8 mouse cellular contexts compared by ENCODE assay signal in the genomic region with DNA sequence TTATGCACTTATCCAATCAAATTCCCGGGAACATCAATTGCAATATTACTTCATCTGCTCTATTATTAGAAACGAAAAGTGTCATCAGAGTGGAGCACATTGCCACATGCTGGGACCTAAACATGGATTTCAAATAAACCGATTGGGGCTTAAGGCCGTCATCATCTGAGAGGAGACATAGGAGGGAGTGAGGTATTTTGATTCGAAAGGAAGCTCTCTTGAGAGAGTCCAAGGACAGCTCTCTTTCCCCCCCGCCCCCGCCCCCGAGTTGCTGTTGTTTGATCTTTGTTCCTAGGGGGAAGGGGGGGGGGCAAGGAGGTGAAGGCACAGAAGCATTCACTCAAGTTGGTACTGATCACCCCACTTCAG. TPM values are rescaled to one million over a fixed set of nuclear protein-coding genes. Genes with fewer than 3 reads are reported as not detected.
DNase-seq lines count a peak whose midpoint lies in the region; ATAC-seq lines count a peak whose summit lies in the region.

No protein-coding gene starts in this region.

- no peak overlapping the region for H3K9ac ChIP-seq in kidney, embryonic 16.5 days (replicated peaks; ENCODE audit: low read length)
- peak overlapping the region; percentile 73 for H3K9ac ChIP-seq in embryonic facial prominence, embryonic 14.5 days (ENCODE audit: low read depth, low read length)
- H3K9ac ChIP-seq in intestine, embryonic 16.5 days (ENCODE audit: low read depth, low read length), result peak overlapping the region; percentile 71; the same call in 1 of the 2 replicates
- H3K9ac ChIP-seq in neural tube, embryonic 11.5 days (ENCODE audit: low read length), result peak overlapping the region; percentile 64

- peak overlapping the region; percentile 69 for H3K4me3 ChIP-seq in kidney, embryonic 16.5 days (ENCODE audit: low read length)
- peak overlapping the region; percentile 68 for H3K4me3 ChIP-seq in embryonic facial prominence, embryonic 14.5 days (ENCODE audit: low read depth, low read length)
- H3K4me3 ChIP-seq in intestine, embryonic 16.5 days (ENCODE audit: low read length), result peak overlapping the region; percentile 71
- H3K4me3 ChIP-seq in neural tube, embryonic 11.5 days (ENCODE audit: low read depth, low read length), result peak overlapping the region; percentile 58

- DNase-seq in kidney, adult 8-10 months, result no peak
- no peak for DNase-seq in embryonic facial prominence, embryonic 14.5 days (ENCODE audit: low spot score)
- no peak for DNase-seq in neural tube, embryonic 11.5 days (ENCODE audit: low spot score)
- DNase-seq in thymus, postnatal 25 days, result no peak
- no peak for DNase-seq in yolk sac, embryonic 10.5 days (ENCODE audit: low spot score)
- DNase-seq in ovary, postnatal 36 days (ENCODE audit: low spot score), result no peak

- peak overlapping the region; percentile 71 for H3K27ac ChIP-seq in kidney, embryonic 16.5 days (ENCODE audit: low read length)
- H3K27ac ChIP-seq in embryonic facial prominence, embryonic 14.5 days (replicated peaks; ENCODE audit: low read depth, low read length), result no peak overlapping the region
- H3K27ac ChIP-seq in intestine, embryonic 16.5 days (ENCODE audit: low read length), result peak overlapping the region; percentile 34
- H3K27ac ChIP-seq in neural tube, embryonic 11.5 days (ENCODE audit: low read depth, low read length), result no peak overlapping the region

- no peaks in the 10 kb centered on the region for H3K9me3 ChIP-seq in kidney, embryonic 16.5 days (ENCODE audit: low read length)
- no peaks in the 10 kb centered on the region for H3K9me3 ChIP-seq in embryonic facial prominence, embryonic 14.5 days (ENCODE audit: control insufficient read depth, low read length)
- H3K9me3 ChIP-seq in intestine, embryonic 16.5 days (ENCODE audit: control insufficient read depth, low read length), result no peaks in the 10 kb centered on the region
- H3K9me3 ChIP-seq in neural tube, embryonic 11.5 days (ENCODE audit: control insufficient read depth, low read length), result no peaks in the 10 kb centered on the region

- H3K36me3 ChIP-seq in kidney, embryonic 16.5 days (ENCODE audit: insufficient read depth, low read length), result no peaks in the 10 kb centered on the region
- H3K36me3 ChIP-seq in embryonic facial prominence, embryonic 14.5 days (ENCODE audit: control insufficient read depth, insufficient read depth, low read length), result no peaks in the 10 kb centered on the region
- H3K36me3 ChIP-seq in intestine, embryonic 16.5 days (ENCODE audit: control insufficient read depth, insufficient read depth, low read length), result no peaks in the 10 kb centered on the region
- H3K36me3 ChIP-seq in neural tube, embryonic 11.5 days (ENCODE audit: control insufficient read depth, insufficient read depth, low read length), result no peaks in the 10 kb centered on the region

- peaks cover 6% of the 10 kb centered on the region; the same call in 1 of the 2 replicates for H3K4me1 ChIP-seq in kidney, embryonic 16.5 days (ENCODE audit: insufficient read depth, low read length)
- peaks cover 11% of the 10 kb centered on the region; the same call in 1 of the 2 replicates for H3K4me1 ChIP-seq in embryonic facial prominence, embryonic 14.5 days (ENCODE audit: control insufficient read depth, insufficient read depth, low read length)
- 0 out of 2 replicates have a peak, but pooled peaks cover 3% of the 10 kb centered on the region for H3K4me1 ChIP-seq in intestine, embryonic 16.5 days (ENCODE audit: control insufficient read depth, insufficient read depth, low read length)
- H3K4me1 ChIP-seq in neural tube, embryonic 11.5 days (ENCODE audit: control insufficient read depth, insufficient read depth, low read length), result no peaks in the 10 kb centered on the region

- peaks cover 28% of the 10 kb centered on the region for H3K27me3 ChIP-seq in kidney, embryonic 16.5 days (ENCODE audit: insufficient read depth, low read length)
- 0 out of 2 replicates have a peak, but pooled peaks cover 16% of the 10 kb centered on the region for H3K27me3 ChIP-seq in embryonic facial prominence, embryonic 14.5 days (replicated peaks; ENCODE audit: control insufficient read depth, insufficient read depth, low read length)
- peaks cover 12% of the 10 kb centered on the region; the same call in 1 of the 2 replicates for H3K27me3 ChIP-seq in intestine, embryonic 16.5 days (replicated peaks; ENCODE audit: control insufficient read depth, insufficient read depth, low read length)
- peaks cover 9% of the 10 kb centered on the region; the same call in 1 of the 2 replicates for H3K27me3 ChIP-seq in neural tube, embryonic 11.5 days (ENCODE audit: control insufficient read depth, insufficient read depth, low read length)

- peak; percentile 44 for ATAC-seq in kidney, embryonic 16.5 days (ENCODE audit: low FRiP score, low TSS enrichment)
- ATAC-seq in embryonic facial prominence, embryonic 14.5 days (ENCODE audit: low read depth), result 0 out of 2 replicates have a peak, but pooled peaks have one; percentile 5
- ATAC-seq in intestine, embryonic 16.5 days, result peak; percentile 43
- peak; percentile 26 for ATAC-seq in neural tube, embryonic 11.5 days (ENCODE audit: insufficient read depth, low FRiP score, low TSS enrichment)

- 1% methylated on average over 8 of the region's 8 CpGs for WGBS in kidney, embryonic 16.5 days
- 0% methylated on average over 8 of the region's 8 CpGs for WGBS in embryonic facial prominence, embryonic 14.5 days
- under 1% methylated on average over 8 of the region's 8 CpGs for WGBS in intestine, embryonic 16.5 days
- WGBS in neural tube, embryonic 11.5 days, result 2% methylated on average over 7 of the region's 8 CpGs

- peak overlapping the region; percentile 94 for H3K4me2 ChIP-seq in kidney, embryonic 16.5 days (replicated peaks; ENCODE audit: low read depth, low read length)
- peak overlapping the region; percentile 91 for H3K4me2 ChIP-seq in embryonic facial prominence, embryonic 14.5 days (ENCODE audit: low read depth, low read length)
- peak overlapping the region; percentile 97 for H3K4me2 ChIP-seq in intestine, embryonic 16.5 days (ENCODE audit: low read depth, low read length)
- peak overlapping the region; percentile 82 for H3K4me2 ChIP-seq in neural tube, embryonic 11.5 days (ENCODE audit: low read depth)

RNA-seq across cellular contexts. Expression of a gene that starts 0.2 kb away (rescaled TPM):
- polyA plus RNA-seq in kidney, embryonic 16.5 days (2015; fragmentation: Nextera tagmentation; extraction: Ambion mirVana), result 2.0 and 2.5 TPM in 2 replicates
- 5.0 and 5.4 TPM in 2 replicates for polyA plus RNA-seq in embryonic facial prominence, embryonic 14.5 days (2014; fragmentation: Nextera tagmentation; extraction: Ambion mirVana)
- polyA plus RNA-seq in intestine, embryonic 16.5 days (2015; fragmentation: Nextera tagmentation; extraction: Ambion mirVana), result 2.1 and 2.2 TPM in 2 replicates
- 1.7 and 2.3 TPM in 2 replicates for polyA plus RNA-seq in neural tube, embryonic 11.5 days (2014; fragmentation: Nextera tagmentation; extraction: Ambion mirVana)

RNA-seq across cellular contexts. Expression of a gene that starts 27.0 kb away (rescaled TPM):
- not detected in 2 replicates for polyA plus RNA-seq in kidney, embryonic 16.5 days (2015; fragmentation: Nextera tagmentation; extraction: Ambion mirVana)
- not detected in 2 replicates for polyA plus RNA-seq in embryonic facial prominence, embryonic 14.5 days (2014; fragmentation: Nextera tagmentation; extraction: Ambion mirVana)
- polyA plus RNA-seq in intestine, embryonic 16.5 days (2015; fragmentation: Nextera tagmentation; extraction: Ambion mirVana), result not detected in 2 replicates
- polyA plus RNA-seq in neural tube, embryonic 11.5 days (2014; fragmentation: Nextera tagmentation; extraction: Ambion mirVana), result not detected in 2 replicates

Comparison
In these comparisons a context has a peak if more than half of its experiments do, and no peak if none do; other contexts are left out.
1. H3K27ac ChIP-seq: peak in kidney, embryonic 16.5 days (single experiment) and intestine, embryonic 16.5 days (single experiment); none in embryonic facial prominence, embryonic 14.5 days (single experiment) and neural tube, embryonic 11.5 days (single experiment).
2. Peak in every context shown above with its lines, with median percentiles within 50 percentile points of each other: ATAC-seq, H3K4me2 ChIP-seq and H3K4me3 ChIP-seq.